Mouse (Mus musculus) NIH3T3 (cell line): ENCODE data around the gene Sema3b.

Experiments
- DNase-seq: peaks from one replicate; pipeline ENCODE4 v3.0.0-alpha.2; 2012; ENCODE audit warnings: low read depth

The Sema3b gene

DNA sequence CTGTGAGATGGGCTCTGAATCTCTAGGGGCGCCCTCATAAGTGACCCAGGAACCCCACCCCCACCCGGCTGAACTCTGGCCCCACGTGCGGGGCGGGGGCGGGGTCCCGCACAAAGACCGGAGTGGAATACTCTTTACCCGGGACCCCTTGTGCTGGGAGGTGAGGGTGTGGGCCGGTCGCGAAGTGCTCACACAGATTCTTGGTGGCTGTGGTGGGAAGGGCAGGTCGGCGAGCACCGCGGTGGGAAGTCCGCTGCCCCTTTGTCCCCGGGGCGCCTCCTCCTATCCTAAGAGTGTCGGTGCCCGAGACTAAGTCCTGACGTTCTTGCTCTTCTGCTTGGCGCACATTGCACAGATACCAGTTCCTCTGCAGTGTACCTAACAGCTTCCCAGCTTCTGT, 39.8 kb downstream of the Sema3b start:
- no peak for DNase-seq

DNA sequence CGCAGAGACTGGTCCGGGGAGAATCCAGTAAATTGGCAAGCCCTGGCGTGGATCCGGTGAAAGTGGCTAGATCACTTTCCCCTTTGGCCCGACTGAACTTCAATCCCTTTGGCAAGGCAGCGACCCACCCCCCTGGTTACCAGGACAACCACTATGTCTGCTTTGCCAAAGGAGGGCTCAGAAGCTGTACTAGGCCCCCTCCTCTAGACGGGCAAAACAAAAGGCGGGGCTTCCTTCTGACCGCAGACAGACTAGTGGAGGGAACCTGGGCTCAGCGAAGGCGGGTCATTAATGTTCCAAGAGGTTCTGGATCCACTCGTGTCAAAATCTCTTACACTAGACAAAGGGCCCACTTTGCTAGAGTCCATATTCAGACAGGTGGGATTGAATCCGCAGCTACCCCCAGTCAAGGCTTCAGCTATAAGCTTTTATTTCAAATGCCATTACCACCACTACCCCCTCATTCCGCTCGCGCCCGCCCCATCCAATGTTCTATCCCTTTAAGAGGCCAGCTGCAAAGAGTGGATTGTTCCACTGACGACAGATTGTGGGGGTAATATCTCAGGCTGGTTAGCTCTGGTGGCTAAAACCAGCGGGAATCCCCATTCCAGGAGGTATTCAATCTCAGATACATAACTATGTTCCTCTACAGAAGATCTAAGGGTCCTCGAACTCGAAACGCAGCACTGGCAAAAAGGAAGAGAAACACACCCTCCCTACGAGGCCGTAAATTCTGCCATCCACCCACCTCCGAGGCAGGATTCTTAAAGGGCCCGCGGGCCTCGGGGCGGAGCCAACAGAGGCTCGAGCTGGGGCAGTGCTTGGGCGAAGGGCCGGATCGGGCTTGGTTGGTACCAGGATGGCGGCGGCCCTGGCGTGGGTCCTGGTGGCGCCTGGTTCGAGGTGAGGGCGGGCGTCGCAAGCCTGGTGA, 40.4 kb downstream of the Sema3b start:
- peak; percentile 90 for DNase-seq

GRCm38 (mm10) chr9:107567702-107568319, 41.2 kb downstream of the Sema3b start, which contains the start of gene Hyal2:
Gene Hyal2 (plus strand): TSS chr9:107567945.
- no peak for DNase-seq

DNA sequence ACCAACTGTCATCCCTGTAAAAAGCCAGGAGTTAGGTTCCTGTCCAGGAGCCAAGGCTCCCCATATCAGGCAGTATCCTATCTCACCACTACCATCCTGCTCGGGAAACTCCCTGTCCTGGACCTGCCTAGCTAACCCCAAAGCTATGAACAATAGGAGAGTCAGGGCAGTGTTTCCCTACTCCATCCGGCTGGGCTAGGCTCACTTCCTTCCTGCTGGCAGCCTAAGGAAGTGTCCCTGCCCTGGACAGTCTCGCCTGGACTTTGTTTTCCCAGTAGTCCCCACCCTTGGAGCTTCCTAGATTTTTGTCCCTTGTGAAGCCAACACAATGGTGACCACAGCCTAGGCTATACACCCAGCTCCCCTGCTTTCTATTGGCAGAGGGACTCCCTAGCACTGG, 42.2 kb downstream of the Sema3b start:
- DNase-seq = no peak

DNA sequence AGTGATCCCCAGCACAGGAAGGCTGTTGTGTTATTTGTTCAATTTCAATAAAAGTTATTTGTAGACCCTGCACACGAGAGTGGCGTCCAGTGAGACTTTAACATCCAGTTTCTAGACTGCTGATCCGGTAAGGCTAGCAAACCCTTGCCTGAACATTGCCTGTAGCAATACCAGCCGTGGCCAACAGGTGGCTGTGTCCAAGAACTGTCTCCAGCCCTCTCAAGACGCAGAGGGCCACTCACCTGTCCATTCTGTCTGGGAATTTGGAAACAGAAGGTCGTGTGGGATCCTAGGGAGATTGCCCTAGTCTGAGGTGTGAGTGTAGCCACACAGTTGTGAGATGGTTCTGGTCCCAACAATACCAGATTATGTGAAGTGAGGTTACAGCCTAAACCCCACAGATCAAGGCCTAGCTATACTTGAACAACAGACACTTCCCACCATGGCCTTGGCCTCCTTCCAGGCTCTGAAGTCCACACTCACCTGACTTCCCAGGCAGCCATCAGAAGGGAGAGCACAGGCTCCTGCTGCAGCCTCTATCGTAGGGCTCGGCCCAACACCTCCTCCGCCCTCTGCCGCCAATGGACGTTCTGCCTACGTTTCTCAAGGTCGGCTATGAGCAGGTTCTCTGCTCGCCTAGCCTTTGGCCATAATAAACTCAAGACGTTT, 42.9 kb downstream of the Sema3b start:
- DNase-seq = peak; percentile 85

DNA sequence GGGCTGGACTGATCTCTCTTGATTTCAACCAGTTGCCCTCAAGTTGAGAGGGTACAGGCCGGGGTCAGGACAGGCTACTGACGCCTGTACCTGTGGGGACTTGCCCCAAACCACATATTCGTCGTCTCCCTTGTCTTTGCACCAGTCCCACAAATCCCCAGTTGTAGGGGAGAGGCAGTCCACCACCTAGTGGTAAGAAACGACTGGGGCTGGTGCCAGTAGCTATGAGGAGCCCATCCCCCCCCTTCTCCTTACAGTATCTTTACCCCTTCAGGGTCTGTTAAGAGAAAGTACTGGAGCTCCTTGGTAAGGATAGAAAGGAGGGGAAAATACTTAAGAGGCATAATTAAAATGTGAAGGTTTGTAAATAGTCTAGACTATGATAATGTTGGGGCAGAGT, 43.5 kb downstream of the Sema3b start:
- DNase-seq = peak; percentile 38

- peak; percentile 92 for DNase-seq
Measured at GRCm38 (mm10) chr9:107563029-107563581, 45.9 kb downstream of the Sema3b start, which contains the start of gene Tusc2. Gene Tusc2 (plus strand): TSS chr9:107563255.

GRCm38 (mm10) chr9:107556346-107556745, 52.7 kb downstream of the Sema3b start:
- DNase-seq = peak; percentile 4

GRCm38 (mm10) chr9:107555701-107556100, 53.3 kb downstream of the Sema3b start:
- peak; percentile 63 for DNase-seq

DNA sequence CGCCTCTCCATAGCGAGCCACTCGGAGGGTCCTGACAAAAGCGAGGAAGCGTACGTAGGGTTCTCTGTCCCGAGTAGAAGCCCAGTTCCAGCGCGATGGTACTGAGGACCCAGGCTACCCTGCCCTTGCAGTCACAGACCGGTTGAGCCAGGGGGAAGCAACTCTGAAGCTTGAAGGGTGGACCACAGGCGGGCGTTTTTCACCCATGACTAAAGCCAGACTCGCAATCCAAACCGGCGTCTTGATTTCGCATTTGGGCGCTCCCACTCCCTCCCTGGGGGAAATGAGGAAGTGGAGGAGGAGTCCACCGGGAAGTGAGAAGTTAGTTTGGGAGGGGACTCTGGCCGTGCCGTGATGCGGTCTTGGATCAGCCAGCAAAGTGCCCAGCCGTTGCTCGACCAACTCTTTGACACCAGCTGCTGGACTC, 54.0 kb downstream of the Sema3b start:
- DNase-seq = peak; percentile 82

DNA sequence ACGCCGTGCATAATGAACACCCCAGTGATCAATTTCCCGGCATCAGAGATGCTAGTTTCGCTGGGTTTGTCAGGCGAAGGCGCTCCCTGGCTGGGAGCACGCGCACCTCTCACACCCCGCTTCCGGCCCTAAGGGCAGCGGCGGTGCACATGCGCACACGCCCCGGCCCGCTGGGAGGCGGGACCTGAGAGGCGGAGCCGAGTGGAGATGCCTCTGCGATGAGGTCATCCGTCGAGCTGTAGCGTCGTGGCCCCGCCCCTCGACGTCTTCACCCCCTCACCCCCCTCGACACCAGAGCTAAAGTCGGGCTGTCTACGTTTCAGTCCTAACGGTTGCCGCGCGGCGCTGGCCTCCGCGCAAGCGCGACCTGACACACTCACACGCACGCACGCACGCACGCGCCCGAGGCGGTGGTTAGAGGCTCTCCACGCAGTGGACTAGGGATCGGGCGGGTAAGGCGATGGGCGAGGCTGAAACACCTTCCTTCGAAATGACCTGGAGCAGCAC, 54.7 kb downstream of the Sema3b start:
- peak; percentile 99 for DNase-seq

DNA sequence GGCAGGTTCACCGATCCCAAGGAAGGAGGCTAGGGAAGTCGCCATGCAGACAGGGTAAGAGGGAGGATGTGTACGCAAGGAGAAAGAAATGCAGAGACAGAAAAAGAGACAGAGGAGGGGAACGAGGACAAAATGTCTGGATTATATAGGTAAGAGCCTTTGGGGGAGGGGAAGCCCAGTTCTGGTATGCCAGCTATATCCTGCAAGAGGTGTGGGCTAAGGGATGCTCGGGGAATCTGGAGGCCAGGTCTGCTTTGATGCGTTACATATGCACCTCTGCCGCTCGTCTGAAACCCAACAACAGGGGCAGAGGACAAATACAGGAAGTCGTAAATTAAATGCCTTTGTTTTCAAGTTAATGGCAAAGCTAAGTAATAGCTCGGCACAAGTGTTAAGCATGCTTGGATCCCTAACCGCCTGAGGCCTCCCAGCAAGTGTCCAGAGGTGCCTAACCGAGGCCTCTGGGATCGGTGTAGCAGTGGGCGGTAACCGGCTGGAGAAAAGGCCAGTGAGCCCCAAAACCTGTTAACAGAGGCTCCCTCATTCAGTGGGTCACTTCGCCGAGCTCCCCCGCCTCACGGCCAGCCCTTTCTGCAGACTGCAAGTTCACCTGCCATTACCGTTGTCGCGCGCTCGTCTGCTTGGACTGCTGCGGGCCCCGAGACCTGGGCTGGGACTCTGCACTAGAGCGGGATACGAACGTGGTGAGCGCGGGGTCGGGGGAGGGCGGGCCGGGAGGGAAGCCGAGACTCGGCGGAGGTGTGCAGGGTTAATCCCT, 55.3 kb downstream of the Sema3b start:
- DNase-seq = peak; percentile 7

- no peak for DNase-seq
Measured at GRCm38 (mm10) chr9:107552690-107553393, 56.2 kb downstream of the Sema3b start.

DNA sequence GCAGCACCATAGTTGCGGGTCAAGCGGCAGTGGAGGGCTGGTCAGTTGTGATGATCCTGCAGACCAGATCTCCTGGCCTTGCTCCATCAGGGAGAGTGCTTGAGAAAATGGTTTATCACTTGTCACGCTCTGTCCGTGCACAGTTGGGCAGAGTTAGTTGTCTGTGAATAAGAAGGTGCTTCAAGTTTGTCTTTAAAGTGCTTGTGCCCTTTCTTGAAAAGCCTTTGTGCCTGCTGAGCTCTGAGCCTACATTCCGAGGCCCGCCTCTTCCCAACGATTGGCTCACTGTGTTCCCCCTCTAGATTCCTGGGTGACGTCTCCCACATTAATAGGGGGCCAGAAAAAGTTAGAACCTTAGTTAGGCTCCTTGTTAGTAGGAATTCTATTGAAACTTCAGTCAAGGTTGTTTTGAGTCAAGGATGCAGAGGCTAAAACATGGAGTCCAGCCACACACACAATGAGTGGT, 57.1 kb downstream of the Sema3b start:
- DNase-seq = peak; percentile 57

DNA sequence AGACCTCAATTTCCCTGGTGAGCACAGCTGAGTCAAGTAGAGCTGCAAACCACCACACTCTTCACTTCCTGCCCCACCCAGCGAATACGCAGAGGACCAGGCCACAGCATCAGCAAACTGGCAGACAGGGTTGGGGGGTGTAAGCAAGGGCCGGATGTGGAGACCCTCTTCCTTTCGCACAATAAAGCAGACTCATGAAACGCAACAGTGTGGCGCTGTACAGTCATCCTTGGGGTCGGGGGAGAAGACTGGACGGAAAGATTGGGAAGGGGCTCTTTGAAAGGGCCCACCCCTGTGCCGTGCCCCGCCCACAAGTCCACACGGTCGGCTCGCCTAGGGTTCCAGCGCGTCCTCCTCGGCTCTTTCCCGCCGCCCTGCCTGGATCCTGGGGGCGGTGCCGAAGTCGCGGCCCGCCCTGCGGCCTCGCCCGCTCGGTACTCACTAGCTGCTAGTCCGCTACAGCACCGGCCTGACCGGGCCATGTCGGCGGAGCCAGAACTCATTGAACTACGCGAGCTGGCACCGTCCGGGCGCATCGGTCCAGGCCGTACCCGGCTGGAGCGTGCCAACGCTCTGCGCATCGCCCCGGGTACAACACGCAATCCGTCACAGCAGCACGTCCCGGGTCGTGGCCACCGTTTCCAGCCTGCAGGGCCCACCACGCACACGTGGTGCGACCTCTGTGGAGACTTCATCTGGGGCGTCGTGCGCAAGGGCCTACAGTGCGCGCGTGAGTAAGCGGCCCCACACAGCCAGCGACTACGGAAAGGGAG, 57.7 kb downstream of the Sema3b start, which contains the start of gene Rassf1:
Rassf1 (plus strand) TSS at position 439 of the 773 bp plus-strand sequence.
- DNase-seq = peak; percentile 85

DNA sequence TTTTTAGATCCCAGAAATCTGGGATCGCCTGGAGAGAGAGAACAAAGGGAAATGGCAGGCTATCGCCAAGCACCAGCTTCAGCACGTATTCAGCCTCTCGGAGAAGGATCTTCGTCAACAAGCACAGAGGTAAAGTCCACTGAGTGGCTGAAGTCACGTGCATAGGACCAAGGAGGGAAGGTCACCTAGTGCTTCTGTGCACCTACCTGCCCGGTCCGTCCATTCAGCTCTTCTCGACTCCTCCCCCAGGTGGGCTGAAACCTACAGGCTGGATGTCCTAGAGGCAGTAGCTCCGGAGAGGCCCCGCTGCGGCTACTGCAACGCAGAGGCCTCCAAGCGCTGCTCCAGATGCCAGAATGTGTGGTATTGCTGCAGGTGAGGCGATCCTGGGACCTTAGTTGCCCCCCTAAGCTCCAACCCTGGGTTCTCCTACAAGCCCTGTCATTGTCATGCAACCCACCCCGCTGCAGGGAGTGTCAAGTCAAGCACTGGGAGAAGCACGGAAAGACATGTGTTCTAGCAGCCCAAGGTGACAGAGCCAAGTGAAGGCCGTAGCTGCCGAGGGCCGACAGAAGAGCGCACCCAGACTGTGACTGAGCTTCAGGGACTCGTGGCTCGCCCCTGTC, 58.4 kb downstream of the Sema3b start:
- no peak for DNase-seq

- DNase-seq = no peak
Measured at GRCm38 (mm10) chr9:107549297-107550074, 59.5 kb downstream of the Sema3b start.

GRCm38 (mm10) chr9:107548820-107549219, 60.2 kb downstream of the Sema3b start:
- DNase-seq = no peak
